Mouse (Mus musculus): ENCODE data around the gene Spock1.

- no peak for TF ChIP-seq HCFC1 (IDR thresholded peaks at IDR 0.05; ENCODE audit: borderline replicate concordance, insufficient read depth, low read length)
- no peak for TF ChIP-seq CHD2 (IDR thresholded peaks at IDR 0.05; ENCODE audit: low read depth, low read length)
- TF ChIP-seq ZC3H11A (IDR thresholded peaks at IDR 0.05; ENCODE audit: borderline replicate concordance, low read depth, low read length), result no peak
Measured at GRCm38 (mm10) chr13:57937463-57938229, 29.5 kb upstream of the Spock1 start.

All from ES-E14 (cell line).